Mouse (Mus musculus) embryonic stem cell, embryonic (primary cell): ENCODE measurements around the gene Unc5cl.
"Not testable (repeated sequence)": the region's sequence is repeated elsewhere in the genome, so short reads cannot be mapped to it uniquely, and the experiment has no call there.

Experiments
- CTCF ChIA-PET, 4 experiments: fragments of 300-600 bp in 2 of 4; fragments of 350-600 bp in 2 of 4; sonication (Branson Sonifier 250); formaldehyde crosslinking; loops; one replicate each; lab custom pipeline; 2022; ENCODE audit warnings: inconsistent platforms in 2 of 4; lab: Charles Lee
- POLR2A ChIA-PET, 4 experiments: fragments of 300-600 bp in 2 of 4; fragments of 350-600 bp in 2 of 4; sonication (Branson Sonifier 250); formaldehyde crosslinking; loops; one replicate each; lab custom pipeline; 2022; ENCODE audit warnings: antibody characterized with exemption in 4 of 4, inconsistent platforms in 1 of 4; lab: Charles Lee

Gene Unc5cl

GRCm38 (mm10) chr17:48443542-48444145 is 11.1 kb upstream of the Unc5cl start:
- POLR2A ChIA-PET, result interaction anchor here (0.6 to 2.8 kb wide), 23 partner anchors 8 to 207 kb away, joined by 3 to 26 read pairs (median 4); partner anchors contain the start of genes Apobec2 (in 2 of the 4), Tspo2 (in 1 of the 4) and Unc5cl (in 1 of the 4)
- CTCF ChIA-PET, result interaction anchor here (0.5 to 2.8 kb wide), 19 partner anchors 9 to 651 kb away, joined by 3 to 14 read pairs (median 4); partner anchors contain the start of gene Unc5cl (in 2 of the 4)

DNA sequence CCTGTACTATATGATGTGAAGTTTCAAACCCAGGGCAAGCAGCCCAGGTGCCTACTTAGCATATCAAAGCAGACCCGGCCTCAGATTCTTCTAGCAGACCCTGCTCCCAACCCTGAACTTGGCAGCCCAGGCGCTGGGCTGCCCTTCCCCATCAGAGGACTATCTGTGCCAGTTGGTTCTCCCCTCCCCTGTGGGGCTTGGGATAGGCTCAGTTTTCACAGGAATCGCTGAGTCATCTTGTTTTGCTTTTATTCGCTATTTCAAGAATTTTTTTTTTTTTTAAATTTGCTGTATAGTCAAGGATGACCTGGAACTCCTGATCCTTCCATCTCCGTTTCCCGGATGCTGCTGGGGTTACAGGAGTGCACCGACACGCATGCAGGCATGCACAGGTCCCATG is 7.0 kb upstream of the Unc5cl start:
- ChIA-PET POLR2A (interaction anchor here in 2 of 4 experiments (0.6 to 2.7 kb wide), 6 partner anchors 11 to 569 kb away, joined by 3 to 6 read pairs (median 4); partner anchors contain the start of genes Apobec2 (in 1 of the 2), Nfya (in 1 of the 2) and Oard1 (in 1 of the 2)), CTCF (interaction anchor here in 1 of 4 experiments (0.6 kb wide), 1 partner anchor 145 kb away, joined by 3 read pairs; no protein-coding TSS in a partner anchor)

DNA sequence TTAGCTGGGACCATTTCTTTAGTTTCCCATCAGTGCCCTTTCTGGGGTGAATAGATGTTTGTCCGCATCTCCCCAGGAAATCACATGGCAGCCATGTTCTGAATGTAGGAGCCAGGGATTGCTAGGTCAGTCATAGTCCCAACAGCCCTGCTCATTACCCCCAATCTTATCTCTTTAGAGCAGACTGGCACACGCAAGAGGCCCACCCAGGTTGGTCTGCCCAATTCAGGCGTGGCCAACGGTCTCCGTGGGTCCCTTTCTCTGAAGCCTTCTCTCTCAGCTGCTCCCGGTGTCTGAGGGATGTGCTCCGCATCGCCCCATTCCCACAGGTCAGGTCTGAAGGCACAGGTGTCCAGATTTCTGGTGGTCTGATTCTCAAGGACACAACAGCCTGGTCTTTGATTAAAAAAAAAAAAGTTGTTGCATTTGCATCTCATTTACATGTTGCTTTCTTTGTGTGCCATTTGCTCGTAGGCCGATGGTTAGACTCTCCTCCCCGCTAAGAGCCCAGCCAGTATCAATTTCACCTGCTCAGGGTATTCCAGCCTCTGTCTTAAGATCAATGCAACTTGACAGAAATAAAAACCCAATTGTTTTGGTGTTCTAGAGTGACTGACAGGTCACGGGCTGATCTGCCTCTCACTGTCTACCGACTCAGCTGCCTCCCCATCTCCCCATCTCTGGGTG is 3.9 kb upstream of the Unc5cl start:
- CTCF ChIA-PET, result interaction anchor here in 2 of 4 experiments (0.7 to 2.5 kb wide), 4 partner anchors 16 to 126 kb away, joined by 3 to 12 read pairs (median 6); no protein-coding TSS in a partner anchor

DNA sequence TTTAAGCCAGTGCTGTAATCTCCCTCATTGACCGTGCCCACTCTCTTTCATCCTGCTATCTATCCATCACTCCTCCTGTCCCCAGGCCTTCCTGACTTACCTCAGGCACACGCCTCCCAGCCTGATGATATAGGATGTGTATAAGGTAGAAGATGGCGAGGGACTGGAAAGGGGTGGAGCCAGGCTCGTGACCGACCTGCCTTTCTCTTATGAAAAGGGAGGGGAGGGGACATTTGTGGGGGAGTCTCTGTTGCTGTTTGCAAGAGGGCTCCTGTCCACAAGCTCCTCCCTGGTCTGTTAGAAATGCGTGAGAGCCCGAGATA is 3.4 kb upstream of the Unc5cl start, which contains the start of gene Tspo2:
TSS of gene Tspo2 (minus strand) at position 170 of the 323 bp plus-strand sequence.
- POLR2A ChIA-PET, result interaction anchor here in 2 of 4 experiments (0.9 to 3.0 kb wide), 13 partner anchors 8 to 176 kb away, joined by 3 to 13 read pairs (median 4); no protein-coding TSS in a partner anchor
- CTCF ChIA-PET, result interaction anchor here in 2 of 4 experiments (0.7 to 2.5 kb wide), 3 partner anchors 16 to 126 kb away, joined by 3 to 12 read pairs (median 4); no protein-coding TSS in a partner anchor

More for the DNA sequence above, 3.9 kb upstream of the Unc5cl start:
- POLR2A ChIA-PET, result interaction anchor here in 2 of 4 experiments (0.7 to 3.0 kb wide), 13 partner anchors 8 to 166 kb away, joined by 3 to 13 read pairs (median 4); no protein-coding TSS in a partner anchor

GRCm38 (mm10) chr17:48451753-48452444 is 2.8 kb upstream of the Unc5cl start:
- CTCF ChIA-PET, result interaction anchor here in 2 of 4 experiments (0.5 to 2.5 kb wide), 5 partner anchors 9 to 125 kb away, joined by 3 to 12 read pairs (median 4); no protein-coding TSS in a partner anchor
- POLR2A ChIA-PET, result interaction anchor here in 2 of 4 experiments (0.9 to 3.0 kb wide), 16 partner anchors 9 to 177 kb away, joined by 3 to 13 read pairs (median 4); partner anchors contain the start of gene Apobec2 (in 1 of the 2)

- POLR2A ChIA-PET, result interaction anchor here in 3 of 4 experiments (1.0 to 2.3 kb wide), 13 partner anchors 8 to 45 kb away, joined by 3 to 9 read pairs (median 4); partner anchors contain the start of gene Apobec2 (in 1 of the 3)
- CTCF ChIA-PET, result interaction anchor here (0.5 to 2.0 kb wide), 12 partner anchors 10 to 140 kb away, joined by 3 to 14 read pairs (median 6); partner anchors contain the start of genes Apobec2 (in 1 of the 4), Nfya (in 1 of the 4) and Oard1 (in 1 of the 4)
Observed at GRCm38 (mm10) chr17:48453489-48453888, 1.2 kb upstream of the Unc5cl start.

GRCm38 (mm10) chr17:48454190-48454589 is 511 bp upstream of the Unc5cl start:
- POLR2A ChIA-PET, result interaction anchor here in 3 of 4 experiments (0.6 to 2.3 kb wide), 15 partner anchors 9 to 193 kb away, joined by 3 to 9 read pairs (median 4); no protein-coding TSS in a partner anchor
- CTCF ChIA-PET, result interaction anchor here (1.0 to 2.0 kb wide), 11 partner anchors 11 to 44 kb away, joined by 3 to 14 read pairs (median 6); partner anchors contain the start of genes Apobec2 (in 1 of the 4), Nfya (in 1 of the 4) and Oard1 (in 1 of the 4)

GRCm38 (mm10) chr17:48455955-48456354 is 1.3 kb downstream of the Unc5cl start:
- ChIA-PET POLR2A (no interaction called here), CTCF (no interaction called here)

GRCm38 (mm10) chr17:48457971-48458653 is 3.4 kb downstream of the Unc5cl start:
- POLR2A ChIA-PET, result interaction anchor here (0.6 to 2.0 kb wide), 7 partner anchors 9 to 543 kb away, joined by 3 to 8 read pairs (median 3); no protein-coding TSS in a partner anchor
- CTCF ChIA-PET, result interaction anchor here (0.5 to 3.6 kb wide), 8 partner anchors 9 to 1009 kb away, joined by 3 to 10 read pairs (median 6); no protein-coding TSS in a partner anchor

DNA sequence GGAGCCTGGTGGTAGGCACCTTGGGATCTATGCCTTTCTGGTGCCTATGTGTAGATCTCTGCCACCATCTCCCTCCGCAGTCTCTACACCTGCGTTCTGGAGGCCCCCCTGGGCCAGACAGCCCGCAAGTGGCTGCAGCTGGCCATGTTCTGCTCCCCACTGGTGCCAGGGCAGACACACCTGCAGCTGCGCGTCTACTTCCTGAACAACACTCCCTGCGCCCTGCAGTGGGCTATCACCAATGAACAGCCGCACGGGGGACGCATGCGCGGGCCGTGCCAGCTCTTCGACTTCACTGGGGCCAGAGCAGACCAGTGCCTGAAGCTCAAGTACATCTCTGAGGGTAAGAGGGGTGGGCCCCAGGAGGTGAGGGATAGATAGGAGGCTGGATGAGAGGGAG is 7.4 kb downstream of the Unc5cl start:
- POLR2A ChIA-PET, result interaction anchor here (0.6 to 1.2 kb wide), 8 partner anchors 10 to 798 kb away, joined by 3 to 5 read pairs (median 3); no protein-coding TSS in a partner anchor
- CTCF ChIA-PET, result interaction anchor here in 2 of 4 experiments (0.6 to 1.2 kb wide), 4 partner anchors 76 to 239 kb away, joined by 3 to 4 read pairs (median 3); no protein-coding TSS in a partner anchor

DNA sequence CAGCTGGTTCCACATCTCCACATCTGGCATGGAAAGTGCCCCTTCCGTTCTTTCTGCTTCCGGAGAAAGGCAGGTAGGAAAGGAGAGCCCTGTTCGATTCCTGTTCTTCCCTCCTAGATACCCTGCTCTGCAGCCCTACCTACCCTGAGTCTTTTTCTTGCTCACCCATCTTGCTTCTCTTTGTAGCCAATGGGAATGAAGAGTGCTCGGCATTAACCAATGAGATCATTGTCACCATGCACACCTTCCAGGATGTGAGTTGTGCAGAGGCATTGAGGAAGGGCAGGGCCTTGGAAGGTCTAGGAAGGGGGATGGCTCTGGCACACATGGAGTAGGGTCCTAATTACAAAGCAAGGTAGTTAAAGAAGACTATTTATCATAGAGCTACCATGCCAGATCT is 8.7 kb downstream of the Unc5cl start:
- POLR2A ChIA-PET, result interaction anchor here in 2 of 4 experiments (0.5 to 1.5 kb wide), 4 partner anchors 10 to 780 kb away, joined by 3 to 4 read pairs (median 4); no protein-coding TSS in a partner anchor
- CTCF ChIA-PET, result interaction anchor here in 1 of 4 experiments (0.9 kb wide), 1 partner anchor 75 kb away, joined by 3 read pairs; no protein-coding TSS in a partner anchor

DNA sequence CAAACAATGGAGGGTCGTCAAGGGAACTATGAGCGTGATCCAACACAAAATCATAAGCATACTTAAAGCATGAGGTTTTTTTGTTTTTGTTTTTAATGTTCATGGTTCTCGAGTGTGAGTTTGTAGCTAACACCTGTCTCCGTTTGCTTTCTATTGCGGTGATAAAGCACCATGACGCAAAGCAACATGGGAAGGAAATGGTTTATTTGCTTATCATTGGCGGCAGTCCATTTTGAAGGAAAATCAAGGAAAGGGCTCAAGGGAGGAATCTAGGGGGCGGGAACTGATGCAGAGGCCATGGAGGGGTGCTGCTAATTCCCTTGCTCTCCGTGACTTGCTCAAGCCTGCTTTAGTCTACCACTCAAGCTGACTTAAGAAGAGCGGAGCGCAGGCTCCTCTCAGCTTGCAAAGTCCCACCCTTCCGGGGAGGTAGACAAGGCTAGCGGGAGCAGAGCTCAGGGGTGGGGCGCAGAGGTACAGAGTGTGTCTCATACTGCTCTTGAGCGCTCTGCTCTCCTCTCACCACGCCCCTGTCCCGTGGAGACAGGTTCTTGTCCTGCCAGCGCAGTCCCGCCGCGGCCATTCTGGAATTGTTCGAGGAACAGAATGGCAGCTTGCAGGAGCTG is 12.2 kb downstream of the Unc5cl start:
- ChIA-PET POLR2A (interaction anchor here (0.6 to 2.0 kb wide), 31 partner anchors 9 to 457 kb away, joined by 3 to 8 read pairs (median 4); partner anchors contain the start of genes Apobec2 (in 1 of the 4), Tspo2 (in 1 of the 4) and Unc5cl (in 1 of the 4)), CTCF (interaction anchor here (0.5 to 2.8 kb wide), 115 partner anchors 8 to 465 kb away, joined by 3 to 36 read pairs (median 4); partner anchors contain the start of genes Unc5cl (in 4 of the 4), Apobec2 (in 2 of the 4), 9830107B12Rik (in 1 of the 4) and Lrfn2 (in 1 of the 4))

DNA sequence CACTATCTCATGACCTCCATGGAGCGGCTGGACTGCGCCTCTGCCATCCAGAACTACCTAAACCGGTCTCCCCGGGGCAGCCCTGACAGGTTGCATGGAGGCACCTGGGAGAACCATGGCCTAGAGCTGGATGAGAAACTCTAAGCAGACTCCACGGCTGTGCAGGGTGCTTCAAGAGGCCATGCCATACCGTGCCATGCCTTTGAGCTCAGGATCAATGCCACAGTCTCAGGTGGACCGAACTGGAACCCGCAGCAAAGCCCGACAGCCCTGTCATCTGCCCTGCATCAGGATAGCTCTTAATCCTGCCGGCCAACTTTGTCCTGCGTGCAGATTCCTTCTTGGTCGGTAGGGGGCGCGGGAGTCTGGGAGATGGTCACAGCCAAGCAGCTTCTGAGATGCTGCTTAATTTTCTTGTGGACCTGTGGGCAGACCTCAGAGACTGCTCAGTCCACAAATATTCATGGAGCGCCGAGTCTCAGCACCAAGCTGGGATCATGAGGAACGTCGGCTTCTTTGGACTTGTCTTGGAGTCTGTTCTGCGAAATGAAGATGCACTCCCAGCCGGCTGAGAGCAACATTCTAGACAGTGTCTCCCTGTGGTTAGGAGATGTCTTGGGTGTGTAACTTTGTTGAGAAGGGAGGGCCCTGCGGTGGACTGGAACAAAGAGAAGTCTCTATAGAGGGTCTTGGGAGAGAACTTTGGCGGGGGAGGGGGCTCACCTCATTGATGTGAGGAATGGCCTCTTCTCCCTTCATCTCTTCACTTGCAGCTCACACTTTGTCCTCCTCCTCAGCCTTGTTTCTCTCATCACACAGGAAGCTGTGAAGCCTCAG is 12.9 kb downstream of the Unc5cl start:
- CTCF ChIA-PET, result interaction anchor here (0.5 to 2.8 kb wide), 120 partner anchors 8 to 711 kb away, joined by 3 to 36 read pairs (median 4); partner anchors contain the start of genes Unc5cl (in 4 of the 4), Apobec2 (in 2 of the 4), 9830107B12Rik (in 1 of the 4) and Lrfn2 (in 1 of the 4)

GRCm38 (mm10) chr17:48474282-48474681 is 19.6 kb downstream of the Unc5cl start:
- CTCF ChIA-PET, POLR2A ChIA-PET: not testable (repeated sequence)

More for the DNA sequence above, 12.9 kb downstream of the Unc5cl start:
- POLR2A ChIA-PET, result interaction anchor here (0.6 to 2.0 kb wide), 33 partner anchors 8 to 458 kb away, joined by 3 to 8 read pairs (median 4); partner anchors contain the start of genes Apobec2 (in 1 of the 4), Tspo2 (in 1 of the 4) and Unc5cl (in 1 of the 4)
